Comparison of ENCODE assay signal across 9 mouse cellular contexts in genomic region chr11:98035977-98036377, GRCm38 (mm10). TPM values are rescaled to one million over a fixed set of nuclear protein-coding genes. Genes with fewer than 3 reads are reported as not detected.
A peak's percentile ranks its signal among the peaks of the same experiment; 100 is the strongest.
DNase-seq lines count a peak whose midpoint lies in the region; ATAC-seq and TF ChIP-seq lines count a peak whose summit lies in the region.
"Had no signal": no experiment of that assay in that cellular context is flagged by ENCODE, and none has a peak within 500 bp of the region (broad histone marks: within the 10 kb centered on the region; RNA-seq: fewer than 3 reads in every experiment).

No protein-coding gene starts in this region.

- no peak for TF ChIP-seq CTCF in liver, postnatal 0 days (IDR thresholded peaks at IDR 0.05; ENCODE audit: low read depth)

- no peaks in the 10 kb centered on the region for H3K9me3 ChIP-seq in embryonic facial prominence, embryonic 11.5 days (replicated peaks; ENCODE audit: control insufficient read depth, low read length)
- no peaks in the 10 kb centered on the region for H3K9me3 ChIP-seq in hindbrain, embryonic 10.5 days
- no peaks in the 10 kb centered on the region for H3K9me3 ChIP-seq in liver, postnatal 0 days (ENCODE audit: low read length)

- peaks cover 4% of the 10 kb centered on the region for H3K4me1 ChIP-seq in embryonic facial prominence, embryonic 11.5 days (ENCODE audit: control insufficient read depth, insufficient read depth, low read length)
- peaks cover 37% of the 10 kb centered on the region for H3K4me1 ChIP-seq in hindbrain, embryonic 10.5 days (replicated peaks)
- H3K4me1 ChIP-seq in liver, postnatal 0 days (ENCODE audit: insufficient read depth), result peaks cover 2% of the 10 kb centered on the region; the same call in 1 of the 2 replicates

- peak; percentile 55 to 57 for DNase-seq in heart, adult 18-20 months
- DNase-seq in heart, adult 8-10 months (ENCODE audit: low spot score), result no peak
- peak; percentile 77 for DNase-seq in adrenal gland, adult 2 months
- peak; percentile 60 for DNase-seq in embryonic facial prominence, embryonic 11.5 days (ENCODE audit: low spot score)
- peak; percentile 65 for DNase-seq in hindbrain, embryonic 10.5 days (ENCODE audit: low spot score)
- DNase-seq in liver, postnatal 0 days, result no peak
- peak; percentile 59 for DNase-seq in retina, postnatal 7 days (ENCODE audit: low read depth, low spot score)
- DNase-seq in c-Kit-positive CD71-positive TER-119-positive erythroid progenitor cells, embryonic 14.5 days (ENCODE audit: low spot score), result no peak

- H3K27ac ChIP-seq in embryonic facial prominence, embryonic 11.5 days (replicated peaks; ENCODE audit: low read depth, low read length), result no peak overlapping the region
- peak overlapping the region; percentile 74 for H3K27ac ChIP-seq in hindbrain, embryonic 10.5 days
- H3K27ac ChIP-seq in liver, postnatal 0 days (ENCODE audit: low read depth), result no peak overlapping the region

- no peak for TF ChIP-seq EP300 in liver, postnatal 0 days (IDR thresholded peaks at IDR 0.05; ENCODE audit: low read depth)

- peak overlapping the region; percentile 25 for H3K4me3 ChIP-seq in embryonic facial prominence, embryonic 11.5 days (ENCODE audit: low read depth, low read length)
- H3K4me3 ChIP-seq in hindbrain, embryonic 10.5 days, result peak overlapping the region; percentile 54
- H3K4me3 ChIP-seq in liver, postnatal 0 days (ENCODE audit: low read depth, low read length), result peak overlapping the region; percentile 14; the same call in 1 of the 2 replicates

- H3K4me2 ChIP-seq in embryonic facial prominence, embryonic 11.5 days (ENCODE audit: low read depth, low read length), result peak overlapping the region; percentile 74
- H3K4me2 ChIP-seq in liver, postnatal 0 days (ENCODE audit: low read depth, low read length), result peak overlapping the region; percentile 53; the same call in 1 of the 2 replicates

- ATAC-seq in embryonic facial prominence, embryonic 11.5 days (replicated peaks; ENCODE audit: insufficient number of reproducible peaks, low FRiP score, low TSS enrichment, low read depth), result peak; percentile 25; the same call in 1 of the 2 replicates
- ATAC-seq in liver, postnatal 0 days, result no peak

- under 1% methylated on average over 21 of the region's 27 CpGs for WGBS in embryonic facial prominence, embryonic 11.5 days
- WGBS in hindbrain, embryonic 10.5 days, result 1% methylated on average over 27 of the region's 27 CpGs
- 1% methylated on average over 26 of the region's 27 CpGs for WGBS in liver, postnatal 0 days (ENCODE audit: insufficient replicate concordance)

- H3K9ac ChIP-seq in embryonic facial prominence, embryonic 11.5 days (replicated peaks; ENCODE audit: low read length), result peak overlapping the region; percentile 53
- no peak overlapping the region for H3K9ac ChIP-seq in liver, postnatal 0 days (replicated peaks)

- H3K36me3 ChIP-seq in embryonic facial prominence, embryonic 11.5 days (replicated peaks; ENCODE audit: control insufficient read depth, insufficient read depth, low read depth, low read length), result no peaks in the 10 kb centered on the region; the same call in 1 of the 2 replicates
- H3K36me3 ChIP-seq in hindbrain, embryonic 10.5 days, result peaks cover 4% of the 10 kb centered on the region
- H3K36me3 ChIP-seq in liver, postnatal 0 days (replicated peaks; ENCODE audit: insufficient read depth, low read length), result peaks cover 4% of the 10 kb centered on the region; the same call in 1 of the 2 replicates

- peaks cover 5% of the 10 kb centered on the region for H3K27me3 ChIP-seq in embryonic facial prominence, embryonic 11.5 days (ENCODE audit: control insufficient read depth, insufficient read depth, low read length)
- H3K27me3 ChIP-seq in hindbrain, embryonic 10.5 days (ENCODE audit: insufficient read depth, poor library complexity, severe bottlenecking), result peaks cover 48% of the 10 kb centered on the region
- H3K27me3 ChIP-seq in liver, postnatal 0 days (ENCODE audit: insufficient read depth, low read length), result peaks cover 15% of the 10 kb centered on the region

RNA-seq across cellular contexts. Expression of gene Rpl19, which starts 9.5 kb away (rescaled TPM):
- total RNA-seq in heart, adult 18-20 months (2021), result 100 to 1,000 TPM; 537 to 590 TPM
- 100 to 1,000 TPM; 503 to 616 (median 589) TPM for total RNA-seq in heart, adult 8-10 months (2022)
- total RNA-seq in adrenal gland, adult 2 months (2021), result 1,000 to 10,000 TPM; 1,223 to 1,284 TPM
- 128 and 129 TPM in 2 replicates for polyA plus RNA-seq in adrenal gland, adult 2 months (2012; rRNA removed)
- polyA plus RNA-seq in embryonic facial prominence, embryonic 11.5 days (2014; fragmentation: Nextera tagmentation; extraction: Ambion mirVana), result 1,089 and 1,111 TPM in 2 replicates
- 1,011 and 1,145 TPM in 2 replicates for polyA plus RNA-seq in hindbrain, embryonic 10.5 days (2016; fragmentation: Nextera tagmentation; extraction: Ambion mirVana)
- polyA plus RNA-seq in liver, postnatal 0 days (2015; fragmentation: Nextera tagmentation; extraction: Ambion mirVana), result 568 TPM in 2 replicates

RNA-seq across cellular contexts. Expression of gene Cacnb1, which starts 13.1 kb away (rescaled TPM):
- total RNA-seq in heart, adult 18-20 months (2021), result 1 to 10 TPM; 5.1 to 5.9 TPM
- total RNA-seq in heart, adult 8-10 months (2022), result 1 to 10 TPM; 6.2 to 8.5 (median 6.5) TPM
- total RNA-seq in adrenal gland, adult 2 months (2021), result 1 to 10 TPM; 6.9 to 9.6 TPM
- 14.4 and 14.5 TPM in 2 replicates for polyA plus RNA-seq in adrenal gland, adult 2 months (2012; rRNA removed)
- 6.5 and 6.6 TPM in 2 replicates for polyA plus RNA-seq in embryonic facial prominence, embryonic 11.5 days (2014; fragmentation: Nextera tagmentation; extraction: Ambion mirVana)
- 7.6 and 22.9 TPM in 2 replicates for polyA plus RNA-seq in hindbrain, embryonic 10.5 days (2016; fragmentation: Nextera tagmentation; extraction: Ambion mirVana)
- 0.23 and 0.77 TPM in 2 replicates for polyA plus RNA-seq in liver, postnatal 0 days (2015; fragmentation: Nextera tagmentation; extraction: Ambion mirVana)

RNA-seq across cellular contexts. Expression of gene Stac2, which starts 17.3 kb away (rescaled TPM):
- under 1 TPM; 0.15 to 0.25 TPM for total RNA-seq in heart, adult 18-20 months (2021)
- total RNA-seq in heart, adult 8-10 months (2022), result under 1 TPM; 0.16 to 0.23 (median 0.19) TPM
- total RNA-seq in adrenal gland, adult 2 months (2021), result 1 to 10 TPM; 3.6 to 4.0 TPM
- polyA plus RNA-seq in adrenal gland, adult 2 months (2012; rRNA removed), result 0.71 and 0.83 TPM in 2 replicates
- 0.18 and 0.69 TPM in 2 replicates for polyA plus RNA-seq in embryonic facial prominence, embryonic 11.5 days (2014; fragmentation: Nextera tagmentation; extraction: Ambion mirVana)
- 1.1 and 1.5 TPM in 2 replicates for polyA plus RNA-seq in hindbrain, embryonic 10.5 days (2016; fragmentation: Nextera tagmentation; extraction: Ambion mirVana)
- 0.07 and 0.13 TPM in 2 replicates for polyA plus RNA-seq in liver, postnatal 0 days (2015; fragmentation: Nextera tagmentation; extraction: Ambion mirVana)
- total RNA-seq: hematopoietic stem cell, adult 5-6 weeks had no signal

RNA-seq across cellular contexts. Expression of gene Arl5c, which starts 40.0 kb away (rescaled TPM):
- total RNA-seq in heart, adult 18-20 months (2021), result 1 to 10 TPM in 1 of 2 experiments, not detected in 1; 1.1 TPM
- under 1 TPM; 0.22 to 0.87 (median 0.45) TPM for total RNA-seq in heart, adult 8-10 months (2022)
- total RNA-seq in adrenal gland, adult 2 months (2021), result 1 to 10 TPM in 1 of 2 experiments, under 1 TPM in 1; 0.29 to 1.2 TPM
- 0.43 and 0.87 TPM in 2 replicates for polyA plus RNA-seq in adrenal gland, adult 2 months (2012; rRNA removed)
- 4.6 and 5.7 TPM in 2 replicates for polyA plus RNA-seq in embryonic facial prominence, embryonic 11.5 days (2014; fragmentation: Nextera tagmentation; extraction: Ambion mirVana)
- 13.3 and 16.2 TPM in 2 replicates for polyA plus RNA-seq in hindbrain, embryonic 10.5 days (2016; fragmentation: Nextera tagmentation; extraction: Ambion mirVana)
- polyA plus RNA-seq in liver, postnatal 0 days (2015; fragmentation: Nextera tagmentation; extraction: Ambion mirVana), result 9.9 and 10.0 TPM in 2 replicates

RNA-seq across cellular contexts. Expression of gene Plxdc1, which starts 49.7 kb away (rescaled TPM):
- total RNA-seq in heart, adult 18-20 months (2021), result 1 to 10 TPM; 3.2 to 4.6 TPM
- total RNA-seq in heart, adult 8-10 months (2022), result 1 to 10 TPM; 2.7 to 4.5 (median 3.4) TPM
- 10 to 100 TPM; 17.5 to 22.2 TPM for total RNA-seq in adrenal gland, adult 2 months (2021)
- polyA plus RNA-seq in adrenal gland, adult 2 months (2012; rRNA removed), result 11.0 and 13.7 TPM in 2 replicates
- polyA plus RNA-seq in embryonic facial prominence, embryonic 11.5 days (2014; fragmentation: Nextera tagmentation; extraction: Ambion mirVana), result 0.11 and 0.17 TPM in 2 replicates
- polyA plus RNA-seq in hindbrain, embryonic 10.5 days (2016; fragmentation: Nextera tagmentation; extraction: Ambion mirVana), result 0.11 and 0.24 TPM in 2 replicates
- polyA plus RNA-seq in liver, postnatal 0 days (2015; fragmentation: Nextera tagmentation; extraction: Ambion mirVana), result 0.75 TPM in 2 replicates

Comparison
In these comparisons a context has a peak if more than half of its experiments do, and no peak if none do; other contexts are left out.
1. DNase-seq: peak in heart, adult 18-20 months (2 of 2), adrenal gland, adult 2 months (single experiment), embryonic facial prominence, embryonic 11.5 days (single experiment), hindbrain, embryonic 10.5 days (single experiment) and retina, postnatal 7 days (single experiment); none in heart, adult 8-10 months (single experiment), liver, postnatal 0 days (single experiment) and c-Kit-positive CD71-positive TER-119-positive erythroid progenitor cells, embryonic 14.5 days (single experiment).
2. Peak in every context shown above with its lines, with median percentiles within 50 percentile points of each other: H3K4me3 ChIP-seq.